Mouse (Mus musculus): ENCODE data around the gene Chga. TPM values are rescaled to one million over a fixed set of nuclear protein-coding genes. Genes with fewer than 3 reads are reported as not detected.

Chga gene
- polyA plus RNA-seq, 1 experiment from 2014 or later: 28.0 TPM

DNA sequence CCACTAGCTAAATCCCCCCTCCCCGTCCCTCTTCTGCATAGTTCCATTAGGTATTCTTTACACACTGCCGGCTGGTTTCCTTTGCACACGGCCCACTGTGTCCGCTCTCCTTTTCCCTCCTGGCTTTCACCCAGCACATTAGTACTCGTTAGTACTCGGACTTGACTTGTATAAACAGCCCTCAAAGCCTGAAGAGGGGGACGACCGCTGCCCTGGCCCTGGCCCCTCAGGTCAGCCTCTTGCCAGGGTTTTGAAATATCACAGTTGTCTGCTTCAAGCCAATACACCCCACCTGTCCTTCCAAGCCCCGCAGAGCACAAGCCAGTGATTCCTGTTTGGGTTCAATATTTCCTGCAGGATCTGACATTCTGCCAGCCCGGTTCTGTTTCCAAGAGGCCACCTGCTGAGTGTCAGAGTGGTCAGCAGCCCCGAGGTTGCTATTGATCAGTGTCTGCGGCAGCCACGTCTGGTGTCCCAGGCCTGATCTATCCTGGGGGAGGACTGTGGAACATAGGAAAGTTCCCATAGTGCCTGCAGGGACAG lies 32.9 kb upstream of the Chga start:
- WGBS: 22% methylated on average over 13 of the region's 13 CpGs
- H3K27me3 ChIP-seq (replicated peaks; ENCODE audit: control insufficient read depth, insufficient read depth, low read length): no peaks in the 10 kb centered on the region
- no peak overlapping the region for H3K4me3 ChIP-seq (ENCODE audit: low read length)
- peak; percentile 68 for ATAC-seq
- H3K36me3 ChIP-seq (ENCODE audit: control insufficient read depth, insufficient read depth, low read length): no peaks in the 10 kb centered on the region
- H3K4me2 ChIP-seq (ENCODE audit: low read depth, low read length): no peak overlapping the region
- H3K9me3 ChIP-seq (ENCODE audit: control insufficient read depth, low read length): no peaks in the 10 kb centered on the region
- peak overlapping the region; percentile 16; the same call in 1 of the 2 replicates for H3K27ac ChIP-seq (ENCODE audit: low read length)
- no peak overlapping the region for H3K9ac ChIP-seq (ENCODE audit: low read depth, low read length)
- peaks cover 16% of the 10 kb centered on the region for H3K4me1 ChIP-seq (ENCODE audit: control insufficient read depth, insufficient read depth, low read length)

DNA sequence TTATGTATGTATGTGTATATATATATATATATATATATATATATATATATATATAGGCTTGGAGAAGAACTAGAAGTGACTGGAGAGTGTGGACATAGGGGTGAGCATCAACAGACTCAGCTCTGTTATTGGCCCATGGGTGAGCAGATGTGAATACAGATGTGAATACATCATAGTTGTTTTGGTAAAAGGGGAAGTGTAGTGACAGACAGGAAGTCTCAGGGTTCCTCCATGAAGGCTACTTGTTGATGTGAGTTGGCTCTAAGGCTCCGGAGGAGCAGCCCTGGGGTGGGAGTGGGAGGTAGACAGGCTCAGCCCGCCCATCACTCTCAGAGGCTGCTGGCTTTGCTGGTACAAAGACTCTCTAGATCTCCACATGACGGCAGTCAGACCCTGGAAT lies 30.6 kb upstream of the Chga start:
- Histone ChIP-seq H3K27ac (ENCODE audit: low read length) (peak overlapping the region; percentile 9; the same call in 1 of the 2 replicates), H3K4me1 (ENCODE audit: control insufficient read depth, insufficient read depth, low read length) (peaks cover 16% of the 10 kb centered on the region), H3K9ac (ENCODE audit: low read depth, low read length) (no peak overlapping the region), H3K9me3 (ENCODE audit: control insufficient read depth, low read length) (no peaks in the 10 kb centered on the region), H3K36me3 (ENCODE audit: control insufficient read depth, insufficient read depth, low read length) (no peaks in the 10 kb centered on the region), H3K4me3 (ENCODE audit: low read length) (no peak overlapping the region), H3K4me2 (ENCODE audit: low read depth, low read length) (no peak overlapping the region), H3K27me3 (replicated peaks; ENCODE audit: control insufficient read depth, insufficient read depth, low read length) (no peaks in the 10 kb centered on the region)
- WGBS: 57% methylated on average over 3 of the region's 3 CpGs
- no peak for ATAC-seq

DNA sequence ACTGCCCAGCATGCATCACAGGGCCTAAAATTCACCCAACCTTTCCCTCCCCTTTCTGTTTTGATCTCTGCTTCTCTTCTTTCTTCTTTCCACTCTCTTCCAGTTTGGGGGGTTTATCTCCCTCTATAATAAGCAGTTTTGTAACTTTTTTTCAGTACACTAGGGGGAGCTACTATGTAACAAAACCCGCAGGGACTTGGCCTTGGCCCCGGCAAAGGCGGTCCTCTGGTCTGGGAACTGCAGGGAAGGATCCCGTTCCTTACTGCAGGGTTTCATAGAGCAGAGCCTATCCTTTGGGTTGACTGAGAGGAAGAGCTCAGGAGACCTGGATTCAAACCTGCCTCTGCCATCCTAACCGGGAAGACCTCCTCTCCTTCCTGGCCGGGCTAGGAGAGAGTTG lies 30.0 kb upstream of the Chga start:
- Histone ChIP-seq H3K4me3 (ENCODE audit: low read length) (no peak overlapping the region), H3K27me3 (replicated peaks; ENCODE audit: control insufficient read depth, insufficient read depth, low read length) (no peaks in the 10 kb centered on the region), H3K9me3 (ENCODE audit: control insufficient read depth, low read length) (no peaks in the 10 kb centered on the region), H3K27ac (ENCODE audit: low read length) (peak overlapping the region; percentile 18; the same call in 1 of the 2 replicates), H3K36me3 (ENCODE audit: control insufficient read depth, insufficient read depth, low read length) (no peaks in the 10 kb centered on the region), H3K9ac (ENCODE audit: low read depth, low read length) (no peak overlapping the region), H3K4me1 (ENCODE audit: control insufficient read depth, insufficient read depth, low read length) (peaks cover 16% of the 10 kb centered on the region), H3K4me2 (ENCODE audit: low read depth, low read length) (no peak overlapping the region)
- ATAC-seq: 0 out of 2 replicates have a peak, but pooled peaks have one; percentile 22
- 16% methylated on average over 6 of the region's 6 CpGs for WGBS

DNA sequence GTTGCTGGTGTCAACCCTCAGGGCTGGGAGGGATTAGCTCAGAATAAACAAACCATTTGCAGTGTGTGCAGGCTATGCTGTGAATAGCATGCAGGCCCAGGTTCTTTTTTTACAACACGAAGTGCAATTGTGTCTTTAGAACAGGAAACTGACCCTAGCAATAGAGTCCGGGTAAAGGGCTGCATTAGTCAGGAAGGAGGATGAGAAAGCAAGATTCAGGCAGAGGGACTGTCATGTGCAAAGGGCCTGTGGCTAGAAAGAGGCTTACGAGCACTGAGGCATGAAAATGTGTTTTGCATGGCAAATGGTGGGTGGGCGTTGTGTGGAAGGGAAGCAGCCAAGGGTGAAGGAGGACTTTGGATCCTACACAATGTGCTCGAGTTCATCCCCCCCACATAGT lies 26.8 kb upstream of the Chga start:
- no peaks in the 10 kb centered on the region for H3K27me3 ChIP-seq (replicated peaks; ENCODE audit: control insufficient read depth, insufficient read depth, low read length)
- H3K9ac ChIP-seq (ENCODE audit: low read depth, low read length): no peak overlapping the region
- H3K36me3 ChIP-seq (ENCODE audit: control insufficient read depth, insufficient read depth, low read length): no peaks in the 10 kb centered on the region
- 59% methylated on average over 5 of the region's 5 CpGs for WGBS
- no peak for ATAC-seq
- no peak overlapping the region for H3K4me3 ChIP-seq (ENCODE audit: low read length)
- no peak overlapping the region for H3K4me2 ChIP-seq (ENCODE audit: low read depth, low read length)
- no peaks in the 10 kb centered on the region for H3K9me3 ChIP-seq (ENCODE audit: control insufficient read depth, low read length)
- H3K27ac ChIP-seq (ENCODE audit: low read length): no peak overlapping the region; the same call in 1 of the 2 replicates
- H3K4me1 ChIP-seq (ENCODE audit: control insufficient read depth, insufficient read depth, low read length): 0 out of 2 replicates have a peak, but pooled peaks cover 2% of the 10 kb centered on the region

DNA sequence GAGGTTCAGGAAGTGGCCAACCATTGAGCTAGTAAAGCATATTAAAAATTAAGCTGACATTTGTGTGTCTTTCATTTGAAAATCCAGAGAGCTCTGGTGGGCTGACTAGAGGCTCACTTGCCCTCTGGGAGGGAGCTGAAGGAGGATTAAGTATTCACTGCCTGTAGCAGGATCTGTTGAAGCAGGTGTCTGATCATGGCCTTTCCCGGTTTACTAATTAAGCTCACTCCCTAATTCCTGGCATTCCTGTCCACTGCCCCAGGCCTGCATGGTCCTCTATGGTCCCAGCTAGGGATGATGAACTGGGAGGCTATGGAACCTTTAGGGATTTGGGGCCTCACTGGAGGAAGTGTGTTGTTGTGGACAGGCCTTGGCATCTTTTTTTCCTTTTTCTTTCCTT lies 19.0 kb upstream of the Chga start:
- Histone ChIP-seq H3K9ac (ENCODE audit: low read depth, low read length) (no peak overlapping the region), H3K4me1 (ENCODE audit: control insufficient read depth, insufficient read depth, low read length) (no peaks in the 10 kb centered on the region), H3K27me3 (replicated peaks; ENCODE audit: control insufficient read depth, insufficient read depth, low read length) (no peaks in the 10 kb centered on the region), H3K9me3 (ENCODE audit: control insufficient read depth, low read length) (no peaks in the 10 kb centered on the region), H3K4me3 (ENCODE audit: low read length) (no peak overlapping the region), H3K4me2 (ENCODE audit: low read depth, low read length) (no peak overlapping the region), H3K27ac (ENCODE audit: low read length) (no peak overlapping the region), H3K36me3 (ENCODE audit: control insufficient read depth, insufficient read depth, low read length) (no peaks in the 10 kb centered on the region)
- no peak for ATAC-seq
- WGBS: 48% methylated on average over 1 of the region's 1 CpGs

DNA sequence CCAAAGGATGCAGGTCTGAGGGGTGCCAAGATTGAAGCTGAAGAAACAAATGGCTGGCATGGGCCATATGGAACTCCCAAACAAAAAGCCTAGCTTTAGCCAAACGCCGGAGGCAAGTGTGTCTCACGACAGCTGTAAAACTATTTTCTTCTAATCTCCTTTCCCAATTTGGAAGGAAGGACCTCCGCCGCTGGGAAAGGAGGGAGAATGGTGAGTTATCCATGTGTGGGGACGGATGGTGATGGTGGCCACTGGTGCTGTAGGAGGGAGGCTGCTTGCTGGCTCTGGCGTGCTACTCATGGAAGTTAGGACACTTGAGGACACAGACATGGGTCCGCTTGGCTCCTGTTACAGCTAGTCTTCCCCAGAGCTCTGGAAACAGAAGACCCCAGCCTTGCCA lies 14.5 kb upstream of the Chga start:
- H3K9ac ChIP-seq (ENCODE audit: low read depth, low read length): no peak overlapping the region
- 68% methylated on average over 8 of the region's 8 CpGs for WGBS
- H3K9me3 ChIP-seq (ENCODE audit: control insufficient read depth, low read length): no peaks in the 10 kb centered on the region
- H3K4me1 ChIP-seq (ENCODE audit: control insufficient read depth, insufficient read depth, low read length): no peaks in the 10 kb centered on the region
- no peaks in the 10 kb centered on the region for H3K27me3 ChIP-seq (replicated peaks; ENCODE audit: control insufficient read depth, insufficient read depth, low read length)
- no peak overlapping the region for H3K4me3 ChIP-seq (ENCODE audit: low read length)
- ATAC-seq: no peak
- no peak overlapping the region for H3K27ac ChIP-seq (ENCODE audit: low read length)
- H3K4me2 ChIP-seq (ENCODE audit: low read depth, low read length): no peak overlapping the region
- H3K36me3 ChIP-seq (ENCODE audit: control insufficient read depth, insufficient read depth, low read length): no peaks in the 10 kb centered on the region

DNA sequence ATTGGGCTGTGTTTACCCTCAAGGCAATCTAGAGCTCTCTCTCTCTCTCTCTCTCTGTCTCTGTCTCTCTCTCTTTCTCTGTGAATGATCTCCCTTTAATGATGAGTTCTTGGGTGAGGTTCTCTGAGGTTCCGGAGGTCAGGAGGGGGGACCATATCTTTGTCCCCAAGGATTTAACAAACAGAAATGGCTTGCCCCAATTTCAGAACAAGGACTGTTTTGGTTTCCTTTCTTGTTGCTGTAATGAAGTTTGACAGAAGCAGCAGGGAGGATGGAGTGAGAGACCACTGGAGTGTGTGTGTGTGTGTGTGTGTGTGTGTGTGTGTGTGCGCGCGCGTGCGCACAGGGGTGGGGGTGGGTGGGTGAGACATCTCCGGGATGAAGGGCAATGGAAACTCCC lies 13.6 kb upstream of the Chga start:
- Histone ChIP-seq H3K27me3 (replicated peaks; ENCODE audit: control insufficient read depth, insufficient read depth, low read length) (no peaks in the 10 kb centered on the region), H3K4me2 (ENCODE audit: low read depth, low read length) (no peak overlapping the region), H3K27ac (ENCODE audit: low read length) (no peak overlapping the region), H3K4me3 (ENCODE audit: low read length) (no peak overlapping the region), H3K36me3 (ENCODE audit: control insufficient read depth, insufficient read depth, low read length) (no peaks in the 10 kb centered on the region), H3K4me1 (ENCODE audit: control insufficient read depth, insufficient read depth, low read length) (no peaks in the 10 kb centered on the region), H3K9me3 (ENCODE audit: control insufficient read depth, low read length) (no peaks in the 10 kb centered on the region), H3K9ac (ENCODE audit: low read depth, low read length) (no peak overlapping the region)
- ATAC-seq: no peak
- WGBS: 97% methylated on average over 7 of the region's 7 CpGs

DNA sequence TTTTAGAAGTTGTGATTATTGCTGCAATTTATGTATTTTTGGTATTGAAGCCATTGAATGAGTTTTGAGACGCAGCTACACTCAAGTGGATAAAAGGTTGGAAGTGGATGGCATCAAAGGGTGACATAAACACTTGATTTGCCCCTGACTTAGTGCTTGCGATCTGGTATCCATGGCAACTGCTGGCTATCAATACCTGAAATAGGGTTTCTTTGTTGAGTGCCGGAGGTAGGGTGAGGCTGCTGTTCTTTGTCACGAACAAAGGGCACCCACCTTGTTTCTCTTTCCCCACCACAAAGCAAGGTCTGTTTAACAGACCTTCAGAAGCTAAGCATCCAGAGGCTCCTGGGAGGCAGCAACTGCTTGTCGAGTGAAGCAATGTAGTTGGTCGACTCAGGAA lies 9.6 kb upstream of the Chga start:
- H3K36me3 ChIP-seq (ENCODE audit: control insufficient read depth, insufficient read depth, low read length): no peaks in the 10 kb centered on the region
- no peaks in the 10 kb centered on the region for H3K27me3 ChIP-seq (replicated peaks; ENCODE audit: control insufficient read depth, insufficient read depth, low read length)
- H3K4me2 ChIP-seq (ENCODE audit: low read depth, low read length): no peak overlapping the region
- H3K9ac ChIP-seq (ENCODE audit: low read depth, low read length): no peak overlapping the region
- WGBS: 53% methylated on average over 6 of the region's 6 CpGs
- no peaks in the 10 kb centered on the region for H3K9me3 ChIP-seq (ENCODE audit: control insufficient read depth, low read length)
- no peaks in the 10 kb centered on the region for H3K4me1 ChIP-seq (ENCODE audit: control insufficient read depth, insufficient read depth, low read length)
- H3K27ac ChIP-seq (ENCODE audit: low read length): no peak overlapping the region
- no peak for ATAC-seq
- H3K4me3 ChIP-seq (ENCODE audit: low read length): no peak overlapping the region

DNA sequence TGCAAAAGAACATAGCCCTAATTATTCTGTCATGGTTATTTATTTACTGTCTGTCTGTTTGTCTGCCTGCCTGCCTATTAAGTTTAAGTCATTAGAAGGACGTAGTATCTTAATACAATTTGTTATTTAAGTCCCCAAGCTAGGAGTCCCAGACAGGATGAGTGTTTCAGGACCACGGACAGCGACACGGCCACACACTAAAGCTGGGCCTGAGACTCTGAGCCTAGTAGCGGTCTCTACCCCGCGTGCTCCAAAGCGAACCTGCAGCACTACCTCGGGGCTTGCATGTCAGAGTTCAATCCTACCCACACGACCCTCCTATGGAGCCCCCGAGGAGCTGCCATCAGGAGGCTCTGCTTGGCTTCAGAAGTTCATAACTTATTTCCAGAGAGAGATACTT lies 4.2 kb upstream of the Chga start:
- Histone ChIP-seq H3K27ac (ENCODE audit: low read length) (no peak overlapping the region), H3K27me3 (replicated peaks; ENCODE audit: control insufficient read depth, insufficient read depth, low read length) (peaks cover 22% of the 10 kb centered on the region), H3K4me3 (ENCODE audit: low read length) (no peak overlapping the region), H3K36me3 (ENCODE audit: control insufficient read depth, insufficient read depth, low read length) (no peaks in the 10 kb centered on the region), H3K9ac (ENCODE audit: low read depth, low read length) (no peak overlapping the region), H3K9me3 (ENCODE audit: control insufficient read depth, low read length) (no peaks in the 10 kb centered on the region), H3K4me1 (ENCODE audit: control insufficient read depth, insufficient read depth, low read length) (no peaks in the 10 kb centered on the region), H3K4me2 (ENCODE audit: low read depth, low read length) (no peak overlapping the region)
- no peak for ATAC-seq
- WGBS: 3% methylated on average over 11 of the region's 11 CpGs

DNA sequence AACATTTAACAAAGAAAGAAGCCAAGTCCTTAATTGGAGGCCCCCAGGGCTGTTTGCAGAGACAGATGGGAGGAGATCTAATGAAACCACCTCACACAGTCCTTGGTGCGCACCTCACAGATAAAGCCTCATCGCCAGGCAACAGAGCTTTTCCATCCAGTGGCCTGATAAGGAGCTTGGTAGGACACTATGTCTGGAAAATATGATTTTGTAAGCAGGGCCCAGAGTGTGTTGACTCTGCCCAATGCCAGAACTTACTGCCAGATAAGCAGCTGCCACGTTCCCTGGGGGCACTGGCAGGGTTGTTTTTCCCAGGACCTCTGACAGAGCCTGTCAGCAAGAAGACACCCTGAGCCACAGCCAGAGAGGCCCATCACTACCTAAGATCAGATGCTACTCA lies 3.6 kb upstream of the Chga start:
- no peak overlapping the region for H3K4me3 ChIP-seq (ENCODE audit: low read length)
- no peaks in the 10 kb centered on the region for H3K36me3 ChIP-seq (ENCODE audit: control insufficient read depth, insufficient read depth, low read length)
- H3K27me3 ChIP-seq (replicated peaks; ENCODE audit: control insufficient read depth, insufficient read depth, low read length): peaks cover 25% of the 10 kb centered on the region
- H3K4me2 ChIP-seq (ENCODE audit: low read depth, low read length): no peak overlapping the region
- 66% methylated on average over 3 of the region's 3 CpGs for WGBS
- H3K4me1 ChIP-seq (ENCODE audit: control insufficient read depth, insufficient read depth, low read length): no peaks in the 10 kb centered on the region
- no peak for ATAC-seq
- H3K9me3 ChIP-seq (ENCODE audit: control insufficient read depth, low read length): no peaks in the 10 kb centered on the region
- H3K27ac ChIP-seq (ENCODE audit: low read length): no peak overlapping the region
- H3K9ac ChIP-seq (ENCODE audit: low read depth, low read length): no peak overlapping the region
